Mouse (Mus musculus): Measurements from ENCODE around the gene Tssk4. TPM values are rescaled to one million over a fixed set of nuclear protein-coding genes. Genes with fewer than 3 reads are reported as not detected.

Tssk4 gene
- polyA plus RNA-seq, 1 experiment from 2014 or later = 1.0 TPM

Other genes starting within 250 kb of the Tssk4 start
- 165 and 167 TPM in 2 replicates for gene Dhrs4, start 171.4 kb upstream of the Tssk4 start, polyA plus RNA-seq (2015; fragmentation: Nextera tagmentation; extraction: Ambion mirVana)
- gene Carmil3, start 159.5 kb upstream of the Tssk4 start, polyA plus RNA-seq (2015; fragmentation: Nextera tagmentation; extraction: Ambion mirVana) = 1.0 TPM in 2 replicates
- gene Cpne6, start 139.7 kb upstream of the Tssk4 start, polyA plus RNA-seq (2015; fragmentation: Nextera tagmentation; extraction: Ambion mirVana) = 0.61 TPM in 2 replicates
- gene Nrl, start 125.2 kb upstream of the Tssk4 start, polyA plus RNA-seq (2015; fragmentation: Nextera tagmentation; extraction: Ambion mirVana) = not detected in 2 replicates
- gene Pck2, start 109.9 kb upstream of the Tssk4 start, polyA plus RNA-seq (2015; fragmentation: Nextera tagmentation; extraction: Ambion mirVana) = 46.2 and 51.8 TPM in 2 replicates
- gene Dcaf11, start 90.2 kb upstream of the Tssk4 start, polyA plus RNA-seq (2015; fragmentation: Nextera tagmentation; extraction: Ambion mirVana) = 102 and 104 TPM in 2 replicates
- 2.0 and 2.2 TPM in 2 replicates for gene A730061H03Rik, start 89.8 kb upstream of the Tssk4 start, polyA plus RNA-seq (2015; fragmentation: Nextera tagmentation; extraction: Ambion mirVana)
- gene Fitm1, start 74.6 kb upstream of the Tssk4 start, polyA plus RNA-seq (2015; fragmentation: Nextera tagmentation; extraction: Ambion mirVana) = 0.18 and 0.28 TPM in 2 replicates
- gene Psme1, start 72.1 kb upstream of the Tssk4 start, polyA plus RNA-seq (2015; fragmentation: Nextera tagmentation; extraction: Ambion mirVana) = 217 and 224 TPM in 2 replicates
- gene Emc9, start 64.9 kb upstream of the Tssk4 start, polyA plus RNA-seq (2015; fragmentation: Nextera tagmentation; extraction: Ambion mirVana) = 14.0 and 15.6 TPM in 2 replicates
- 347 and 368 TPM in 2 replicates for gene Psme2, start 59.1 kb upstream of the Tssk4 start, polyA plus RNA-seq (2015; fragmentation: Nextera tagmentation; extraction: Ambion mirVana)
- 19.0 and 19.8 TPM in 2 replicates for gene Rnf31, start 58.5 kb upstream of the Tssk4 start, polyA plus RNA-seq (2015; fragmentation: Nextera tagmentation; extraction: Ambion mirVana)
- 11.6 and 12.9 TPM in 2 replicates for gene Irf9, start 46.6 kb upstream of the Tssk4 start, polyA plus RNA-seq (2015; fragmentation: Nextera tagmentation; extraction: Ambion mirVana)
- gene Rec8, start 32.1 kb upstream of the Tssk4 start, polyA plus RNA-seq (2015; fragmentation: Nextera tagmentation; extraction: Ambion mirVana) = 13.1 and 13.9 TPM in 2 replicates
- gene Ipo4, start 14.2 kb upstream of the Tssk4 start, polyA plus RNA-seq (2015; fragmentation: Nextera tagmentation; extraction: Ambion mirVana) = 65.5 and 71.1 TPM in 2 replicates
- gene Gm49378, start 12.3 kb upstream of the Tssk4 start, polyA plus RNA-seq (2015; fragmentation: Nextera tagmentation; extraction: Ambion mirVana) = 0.53 and 0.70 TPM in 2 replicates
- 131 and 133 TPM in 2 replicates for gene Tm9sf1, start 6.4 kb upstream of the Tssk4 start, polyA plus RNA-seq (2015; fragmentation: Nextera tagmentation; extraction: Ambion mirVana)
- gene Mdp1, start 10.3 kb downstream of the Tssk4 start, polyA plus RNA-seq (2015; fragmentation: Nextera tagmentation; extraction: Ambion mirVana) = 65.6 and 70.7 TPM in 2 replicates
- gene Gmpr2, start 21.8 kb downstream of the Tssk4 start, polyA plus RNA-seq (2015; fragmentation: Nextera tagmentation; extraction: Ambion mirVana) = 52.3 and 58.4 TPM in 2 replicates
- gene Nedd8, start 21.9 kb downstream of the Tssk4 start, polyA plus RNA-seq (2015; fragmentation: Nextera tagmentation; extraction: Ambion mirVana) = 464 and 495 TPM in 2 replicates
- gene Tinf2, start 31.6 kb downstream of the Tssk4 start, polyA plus RNA-seq (2015; fragmentation: Nextera tagmentation; extraction: Ambion mirVana) = 32.6 and 37.1 TPM in 2 replicates
- 0.75 and 1.4 TPM in 2 replicates for gene Tgm1, start 63.7 kb downstream of the Tssk4 start, polyA plus RNA-seq (2015; fragmentation: Nextera tagmentation; extraction: Ambion mirVana)
- gene Rabggta, start 72.1 kb downstream of the Tssk4 start, polyA plus RNA-seq (2015; fragmentation: Nextera tagmentation; extraction: Ambion mirVana) = 36.9 and 37.5 TPM in 2 replicates
- 151 and 173 TPM in 2 replicates for gene Dhrs1, start 95.5 kb downstream of the Tssk4 start, polyA plus RNA-seq (2015; fragmentation: Nextera tagmentation; extraction: Ambion mirVana)
- 28.3 and 33.6 TPM in 2 replicates for gene Nop9, start 95.5 kb downstream of the Tssk4 start, polyA plus RNA-seq (2015; fragmentation: Nextera tagmentation; extraction: Ambion mirVana)
- gene Cideb, start 108.3 kb downstream of the Tssk4 start, polyA plus RNA-seq (2015; fragmentation: Nextera tagmentation; extraction: Ambion mirVana) = 118 and 152 TPM in 2 replicates
- 0.35 and 0.82 TPM in 2 replicates for gene Ltb4r2, start 111.2 kb downstream of the Tssk4 start, polyA plus RNA-seq (2015; fragmentation: Nextera tagmentation; extraction: Ambion mirVana)
- gene Ltb4r1, start 115.8 kb downstream of the Tssk4 start, polyA plus RNA-seq (2015; fragmentation: Nextera tagmentation; extraction: Ambion mirVana) = 1.0 and 1.1 TPM in 2 replicates
- 6.5 and 6.6 TPM in 2 replicates for gene Adcy4, start 133.9 kb downstream of the Tssk4 start, polyA plus RNA-seq (2015; fragmentation: Nextera tagmentation; extraction: Ambion mirVana)
- 51.2 and 55.8 TPM in 2 replicates for gene Ripk3, start 138.7 kb downstream of the Tssk4 start, polyA plus RNA-seq (2015; fragmentation: Nextera tagmentation; extraction: Ambion mirVana)
- gene Nfatc4, start 173.0 kb downstream of the Tssk4 start, polyA plus RNA-seq (2015; fragmentation: Nextera tagmentation; extraction: Ambion mirVana) = 21.1 and 21.2 TPM in 2 replicates
- 12.6 and 13.6 TPM in 2 replicates for gene Nynrin, start 203.8 kb downstream of the Tssk4 start, polyA plus RNA-seq (2015; fragmentation: Nextera tagmentation; extraction: Ambion mirVana)
- 0.17 and 0.27 TPM in 2 replicates for gene Cbln3, start 234.2 kb downstream of the Tssk4 start, polyA plus RNA-seq (2015; fragmentation: Nextera tagmentation; extraction: Ambion mirVana)
- gene Khnyn, start 234.8 kb downstream of the Tssk4 start, polyA plus RNA-seq (2015; fragmentation: Nextera tagmentation; extraction: Ambion mirVana) = 12.5 and 13.6 TPM in 2 replicates

All from intestine, embryonic 16.5 days (tissue).